Mouse (Mus musculus): ENCODE measurements around the gene Acod1.

- TF ChIP-seq CTCF (IDR thresholded peaks at IDR 0.05; ENCODE audit: borderline replicate concordance, control insufficient read depth, extremely low read depth, insufficient read depth, low read length, poor library complexity): no peak
- no peak for TF ChIP-seq POLR2A (IDR thresholded peaks at IDR 0.05; ENCODE audit: control insufficient read depth, extremely low read depth, insufficient read depth, low read length, poor library complexity)
Observed at GRCm38 (mm10) chr14:103054731-103055130, 8.0 kb downstream of the Acod1 start.
